Mouse (Mus musculus) kidney, postnatal 0 days (tissue): Measurements from ENCODE around the gene Tfr2. TPM values are rescaled to one million over a fixed set of nuclear protein-coding genes. Genes with fewer than 3 reads are reported as not detected.
A peak's percentile ranks its signal among the peaks of the same experiment; 100 is the strongest.

Experiments
- ATAC-seq: fragments of 200-750 bp; cut with Nextera tagmentation; replicated peaks from 2 replicates; pipeline ENCODE4 v1.8.0; 2017; ENCODE audit warnings: low read depth, moderate number of reproducible peaks, moderate TSS enrichment, moderate library complexity; ENCODE audit not compliant: low FRiP score
- DNase-seq: peaks from one replicate; pipeline ENCODE4 v3.0.0-alpha.2; 2016; ENCODE audit warnings: low spot score
- H3K27ac ChIP-seq: fragments of 300-500 bp; sonication (generic); 2 replicates; pipeline ENCODE4 v1.5.1; 2014; ENCODE audit warnings: mild to moderate bottlenecking
- H3K27me3 ChIP-seq: fragments of 300-500 bp; sonication (generic); 2 replicates; pipeline ENCODE4 v1.6.1; 2014; ENCODE audit warnings: low read length, mixed read lengths; ENCODE audit not compliant: insufficient read depth
- H3K36me3 ChIP-seq: fragments of 300-500 bp; sonication (generic); 2 replicates; pipeline ENCODE4 v1.6.1; 2014; ENCODE audit warnings: low read length, mixed read lengths; ENCODE audit not compliant: insufficient read depth
- H3K4me1 ChIP-seq: fragments of 300-500 bp; sonication (generic); replicated peaks from 2 replicates; pipeline ENCODE4 v1.6.1; 2014; ENCODE audit warnings: antibody characterized with exemption, low read length, mixed read lengths; ENCODE audit not compliant: insufficient read depth
- H3K4me2 ChIP-seq: fragments of 300-500 bp; sonication (generic); 2 replicates; pipeline ENCODE4 v1.6.1; 2014; ENCODE audit warnings: mild to moderate bottlenecking, low read length, moderate library complexity, mixed read lengths
- H3K4me3 ChIP-seq: fragments of 300-500 bp; sonication (generic); replicated peaks from 2 replicates; pipeline ENCODE4 v1.5.1; 2014; ENCODE audit warnings: low read depth, low read length
- H3K9ac ChIP-seq: fragments of 300-500 bp; sonication (generic); 2 replicates; pipeline ENCODE4 v1.6.1; 2014; ENCODE audit warnings: low read depth, low read length
- H3K9me3 ChIP-seq: fragments of 300-500 bp; sonication (generic); replicated peaks from 2 replicates; pipeline ENCODE4 v1.6.1; 2016; ENCODE audit warnings: low read length, inconsistent platforms, mixed read lengths
- CTCF ChIP-seq: IDR thresholded peaks from 2 replicates; pipeline ENCODE4 v1.5.1; 2016; ENCODE audit warnings: antibody characterized with exemption, low read depth, mild to moderate bottlenecking, moderate library complexity
- WGBS: fragments of 180-500 bp; shearing (Covaris S2); extraction: QIAGEN DNeasy Blood & Tissue Kit; methylation state at CpG from one replicate; pipeline ENCODE4 v1.1.7; 2014; 5-methylcytosine and 5-hydroxymethylcytosine counted together
- polyA plus RNA-seq: library from polyadenylated mRNA; unstranded; fragments of >200 nt; fragmentation: Nextera tagmentation; extraction: Ambion mirVana; gene quantifications from 2 replicates; pipeline ENCODE4 v1.2.1, GENCODE M21; 2015

Tfr2 gene
- polyA plus RNA-seq, 1 experiment from 2014 or later, result 0.13 TPM

- Histone ChIP-seq H3K4me3 (no peak overlapping the region), H3K4me2 (no peak overlapping the region), H3K27ac (no peak overlapping the region), H3K36me3 (peaks cover 70% of the 10 kb centered on the region), H3K4me1 (peaks cover 5% of the 10 kb centered on the region; the same call in 1 of the 2 replicates), H3K9me3 (no peaks in the 10 kb centered on the region), H3K27me3 (no peaks in the 10 kb centered on the region), H3K9ac (no peak overlapping the region)
- DNase-seq, result no peak
- no peak for TF ChIP-seq CTCF
- 71% methylated on average over 16 of the region's 16 CpGs for WGBS
- ATAC-seq, result no peak
These were observed 44.1 kb upstream of the Tfr2 start for GRCm38 (mm10) chr5:137525511-137525910.

GRCm38 (mm10) chr5:137526192-137526936 lies 43.3 kb upstream of the Tfr2 start:
- TF ChIP-seq CTCF, result no peak; the same call in 1 of the 2 replicates
- DNase-seq (peak; percentile 41), ATAC-seq (no peak)

GRCm38 (mm10) chr5:137527413-137527812 lies 42.2 kb upstream of the Tfr2 start:
- Histone ChIP-seq H3K4me2 (no peak overlapping the region), H3K9me3 (no peaks in the 10 kb centered on the region), H3K36me3 (peaks cover 51% of the 10 kb centered on the region), H3K27me3 (no peaks in the 10 kb centered on the region), H3K27ac (no peak overlapping the region), H3K4me3 (no peak overlapping the region), H3K4me1 (peaks cover 7% of the 10 kb centered on the region; the same call in 1 of the 2 replicates), H3K9ac (no peak overlapping the region)
- no peak for TF ChIP-seq CTCF
- ATAC-seq (no peak), DNase-seq (no peak)
- WGBS, result 63% methylated on average over 1 of the region's 1 CpGs

More at GRCm38 (mm10) chr5:137526192-137526936, 43.3 kb upstream of the Tfr2 start:
- Histone ChIP-seq H3K27ac (no peak overlapping the region), H3K27me3 (no peaks in the 10 kb centered on the region), H3K4me1 (peaks cover 7% of the 10 kb centered on the region; the same call in 1 of the 2 replicates), H3K36me3 (peaks cover 62% of the 10 kb centered on the region), H3K4me2 (no peak overlapping the region), H3K4me3 (no peak overlapping the region), H3K9ac (0 out of 2 replicates have a peak overlapping the region, but pooled peaks have one; percentile 9), H3K9me3 (no peaks in the 10 kb centered on the region)
- 49% methylated on average over 16 of the region's 16 CpGs for WGBS

GRCm38 (mm10) chr5:137528247-137528968 lies 41.2 kb upstream of the Tfr2 start:
- 76% methylated on average over 22 of the region's 22 CpGs for WGBS
- peaks cover 45% of the 10 kb centered on the region for H3K36me3 ChIP-seq

GRCm38 (mm10) chr5:137529221-137529995 lies 40.2 kb upstream of the Tfr2 start:
- Histone ChIP-seq H3K27me3 (no peaks in the 10 kb centered on the region), H3K36me3 (peaks cover 39% of the 10 kb centered on the region), H3K4me3 (no peak overlapping the region), H3K27ac (no peak overlapping the region), H3K4me2 (no peak overlapping the region), H3K9me3 (no peaks in the 10 kb centered on the region), H3K9ac (no peak overlapping the region), H3K4me1 (peaks cover 7% of the 10 kb centered on the region; the same call in 1 of the 2 replicates)
- ATAC-seq, result no peak
- DNase-seq, result no peak
- no peak for TF ChIP-seq CTCF
- 69% methylated on average over 15 of the region's 15 CpGs for WGBS

More at GRCm38 (mm10) chr5:137528247-137528968, 41.2 kb upstream of the Tfr2 start:
- H3K4me2 ChIP-seq, result no peak overlapping the region
- no peaks in the 10 kb centered on the region for H3K27me3 ChIP-seq
- H3K4me1 ChIP-seq, result peaks cover 7% of the 10 kb centered on the region; the same call in 1 of the 2 replicates
- H3K9me3 ChIP-seq, result no peaks in the 10 kb centered on the region
- ATAC-seq (no peak), DNase-seq (no peak)
- TF ChIP-seq CTCF, result no peak
- no peak overlapping the region for H3K9ac ChIP-seq
- H3K4me3 ChIP-seq, result no peak overlapping the region
- H3K27ac ChIP-seq, result no peak overlapping the region

- DNase-seq (no peak), ATAC-seq (no peak)
- Histone ChIP-seq H3K9me3 (no peaks in the 10 kb centered on the region), H3K27ac (peak overlapping the region; percentile 95), H3K4me3 (peak overlapping the region; percentile 74), H3K4me2 (peak overlapping the region; percentile 98), H3K9ac (peak overlapping the region; percentile 82; the same call in 1 of the 2 replicates), H3K27me3 (no peaks in the 10 kb centered on the region), H3K36me3 (peaks cover 33% of the 10 kb centered on the region), H3K4me1 (peaks cover 7% of the 10 kb centered on the region; the same call in 1 of the 2 replicates)
- no peak for TF ChIP-seq CTCF
- WGBS, result 72% methylated on average over 8 of the region's 8 CpGs
These were observed 39.6 kb upstream of the Tfr2 start for GRCm38 (mm10) chr5:137530075-137530474.
